Mouse (Mus musculus): ENCODE measurements around the gene Lrrc8c. TPM values are rescaled to one million over a fixed set of nuclear protein-coding genes. Genes with fewer than 3 reads are reported as not detected.

Gene Lrrc8c
- 11.1 and 14.2 TPM in 2 replicates for polyA plus RNA-seq (2016; fragmentation: Nextera tagmentation; extraction: Ambion mirVana)

DNA sequence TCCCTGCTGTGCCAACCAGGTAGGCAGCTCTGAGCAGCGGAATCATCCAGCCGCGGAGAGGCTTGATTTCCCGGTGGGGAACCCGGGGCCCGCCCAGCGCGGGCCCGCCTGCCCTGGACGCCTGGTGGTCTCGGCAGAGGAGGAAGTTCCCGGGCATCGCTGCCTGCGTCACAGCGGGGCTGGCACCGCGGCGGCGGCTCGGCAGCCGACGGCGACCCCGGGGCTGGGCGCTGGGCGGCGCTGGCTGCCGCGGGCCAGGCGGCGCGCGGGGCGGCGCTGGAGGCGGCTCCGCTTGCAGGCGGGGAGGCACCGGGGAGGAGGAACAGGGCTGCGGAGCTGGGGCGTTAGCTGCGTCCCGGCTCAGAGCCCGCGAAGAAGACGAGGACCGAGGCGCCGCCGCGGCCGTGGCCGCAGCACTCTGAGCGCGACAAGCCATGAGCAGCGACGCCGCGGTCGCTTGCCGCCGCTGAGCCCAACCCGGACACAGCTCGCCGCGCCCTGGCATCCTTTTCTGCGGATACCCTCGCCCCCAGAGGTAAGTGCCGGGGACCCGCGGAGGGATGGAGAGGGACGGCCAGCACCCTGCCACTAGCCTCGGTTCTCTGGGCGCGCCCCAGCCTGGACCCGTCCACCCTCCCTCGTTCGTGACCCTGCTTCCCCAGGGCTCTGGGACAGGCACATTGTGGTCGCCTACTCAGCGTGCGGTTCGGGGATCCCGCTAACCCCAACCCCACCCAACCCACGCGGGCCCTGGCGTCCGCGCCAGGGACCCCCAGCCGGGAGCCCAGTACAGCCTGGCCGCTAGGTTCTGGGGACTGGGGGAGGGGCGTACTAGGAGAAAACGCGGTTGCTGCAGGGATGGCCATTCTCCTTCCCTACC lies at the start of gene Lrrc8c:
Gene Lrrc8c, plus strand, starts transcription at position 293 of the 880 bp plus-strand sequence.
- DNase-seq (ENCODE audit: low spot score), result peak; percentile 81
- Histone ChIP-seq H3K9me3 (replicated peaks) (no peaks in the 10 kb centered on the region), H3K27ac (peak within 1 kb of the TSS; percentile 92), H3K4me3 (peak within 1 kb of the TSS; percentile 81), H3K4me1 (peaks cover 48% of the 10 kb centered on the region), H3K36me3 (no peaks in the 10 kb centered on the region), H3K27me3 (ENCODE audit: low read depth, poor library complexity, severe bottlenecking) (peaks cover 12% of the 10 kb centered on the region)
- WGBS, result under 1% methylated on average over 85 of the region's 93 CpGs

DNA sequence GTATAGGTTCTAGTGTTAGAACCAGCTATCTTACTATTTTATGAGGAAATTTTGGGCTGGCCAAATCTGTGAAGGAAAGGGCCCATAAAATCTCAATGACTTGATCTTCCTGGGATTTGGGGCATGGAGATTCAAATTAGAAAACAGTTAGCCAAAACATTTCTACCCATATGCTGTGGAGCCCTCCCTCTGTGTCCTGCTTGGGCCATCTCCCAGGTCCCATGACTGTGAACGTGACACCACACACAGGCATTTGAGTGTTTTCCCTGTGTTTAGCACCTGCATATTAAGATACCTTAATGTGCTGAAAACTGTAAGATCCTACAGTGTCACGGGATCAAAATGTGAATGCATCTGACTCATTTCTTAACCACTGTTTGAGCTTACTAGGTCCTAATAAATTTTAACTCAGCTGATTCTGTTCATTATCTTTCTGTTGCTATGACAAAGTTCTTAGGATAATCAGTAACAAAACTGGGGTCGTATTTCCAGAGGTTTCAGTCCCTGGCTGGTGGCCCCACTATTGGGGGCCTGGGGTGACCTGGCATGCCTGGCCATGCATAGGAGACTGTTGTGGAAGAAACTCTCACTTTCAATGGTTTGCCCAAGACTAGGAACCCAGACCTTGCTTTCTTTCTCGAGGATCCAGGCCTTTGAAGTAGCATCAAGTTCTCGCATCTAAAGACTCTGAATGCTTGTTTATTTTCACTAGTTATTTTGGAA lies 46.0 kb upstream of the Lrrc8c start:
- H3K4me1 ChIP-seq, result peaks cover 8% of the 10 kb centered on the region
- no peaks in the 10 kb centered on the region for H3K27me3 ChIP-seq (ENCODE audit: low read depth, poor library complexity, severe bottlenecking)
- 68% methylated on average over 5 of the region's 5 CpGs for WGBS
- no peak overlapping the region; the same call in 1 of the 2 replicates for H3K27ac ChIP-seq
- no peak for DNase-seq (ENCODE audit: low spot score)
- H3K36me3 ChIP-seq, result no peaks in the 10 kb centered on the region
- H3K4me3 ChIP-seq, result no peak overlapping the region
- H3K9me3 ChIP-seq (replicated peaks), result no peaks in the 10 kb centered on the region

DNA sequence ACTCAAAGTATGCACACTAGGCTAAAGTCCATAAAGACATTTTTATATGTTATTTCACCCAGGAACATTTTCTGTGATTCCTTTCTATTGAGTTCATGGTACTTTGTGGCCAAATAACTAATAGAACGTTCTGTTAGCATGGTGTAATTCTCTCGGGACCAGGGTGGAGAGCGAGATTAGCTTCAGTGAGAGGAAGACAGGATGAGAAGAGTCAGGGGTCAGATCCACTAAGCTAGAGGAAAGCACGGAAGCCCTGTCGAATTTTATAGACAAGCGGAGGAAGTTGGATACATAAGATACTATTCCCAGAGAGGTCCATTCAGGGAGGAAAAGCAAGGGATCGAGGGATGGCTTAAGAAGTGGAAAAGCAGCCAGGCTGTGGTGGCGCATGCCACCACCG lies 41.7 kb upstream of the Lrrc8c start:
- Histone ChIP-seq H3K36me3 (peaks cover 26% of the 10 kb centered on the region), H3K4me3 (no peak overlapping the region), H3K27me3 (ENCODE audit: low read depth, poor library complexity, severe bottlenecking) (no peaks in the 10 kb centered on the region), H3K9me3 (replicated peaks) (no peaks in the 10 kb centered on the region), H3K27ac (no peak overlapping the region), H3K4me1 (peaks cover 8% of the 10 kb centered on the region)
- DNase-seq (ENCODE audit: low spot score), result no peak
- 89% methylated on average over 9 of the region's 9 CpGs for WGBS

DNA sequence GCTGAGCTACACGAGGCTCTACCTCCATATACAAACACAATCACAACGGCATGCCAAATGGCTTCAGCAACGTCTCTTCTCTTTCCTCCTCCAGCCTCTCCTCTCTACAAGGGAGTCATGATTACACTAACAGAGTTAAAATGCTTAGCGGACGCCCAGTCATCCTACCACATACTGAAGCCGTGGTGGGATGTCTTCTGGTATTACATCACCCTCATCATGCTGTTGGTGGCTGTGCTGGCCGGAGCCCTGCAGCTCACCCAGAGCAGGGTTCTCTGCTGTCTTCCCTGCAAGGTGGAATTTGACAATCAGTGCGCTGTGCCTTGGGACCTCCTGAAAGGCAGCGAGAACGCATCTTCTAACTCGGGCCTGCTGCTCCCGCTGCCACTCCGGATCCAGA lies 39.5 kb upstream of the Lrrc8c start:
- DNase-seq (ENCODE audit: low spot score), result no peak
- Histone ChIP-seq H3K27me3 (ENCODE audit: low read depth, poor library complexity, severe bottlenecking) (no peaks in the 10 kb centered on the region), H3K4me1 (no peaks in the 10 kb centered on the region), H3K36me3 (peaks cover 30% of the 10 kb centered on the region), H3K9me3 (replicated peaks) (no peaks in the 10 kb centered on the region), H3K27ac (no peak overlapping the region), H3K4me3 (no peak overlapping the region)
- 92% methylated on average over 13 of the region's 13 CpGs for WGBS

DNA sequence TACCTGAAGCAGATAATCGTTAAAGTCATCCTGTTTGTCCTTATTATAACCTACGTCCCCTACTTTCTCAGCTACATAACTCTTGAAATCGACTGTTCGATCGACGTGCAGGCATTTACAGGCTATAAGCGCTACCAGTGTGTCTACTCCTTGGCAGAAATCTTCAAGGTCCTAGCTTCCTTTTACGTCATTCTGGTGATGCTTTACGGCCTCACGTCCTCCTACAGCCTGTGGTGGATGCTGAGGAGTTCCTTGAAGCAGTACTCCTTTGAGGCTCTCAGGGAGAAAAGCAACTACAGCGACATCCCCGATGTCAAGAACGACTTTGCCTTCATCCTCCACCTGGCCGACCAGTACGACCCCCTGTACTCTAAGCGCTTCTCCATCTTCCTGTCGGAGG lies 38.6 kb upstream of the Lrrc8c start:
- Histone ChIP-seq H3K27ac (no peak overlapping the region), H3K9me3 (replicated peaks) (no peaks in the 10 kb centered on the region), H3K27me3 (ENCODE audit: low read depth, poor library complexity, severe bottlenecking) (no peaks in the 10 kb centered on the region), H3K4me1 (no peaks in the 10 kb centered on the region), H3K36me3 (peaks cover 30% of the 10 kb centered on the region), H3K4me3 (no peak overlapping the region)
- WGBS, result 94% methylated on average over 17 of the region's 17 CpGs
- DNase-seq (ENCODE audit: low spot score), result no peak

DNA sequence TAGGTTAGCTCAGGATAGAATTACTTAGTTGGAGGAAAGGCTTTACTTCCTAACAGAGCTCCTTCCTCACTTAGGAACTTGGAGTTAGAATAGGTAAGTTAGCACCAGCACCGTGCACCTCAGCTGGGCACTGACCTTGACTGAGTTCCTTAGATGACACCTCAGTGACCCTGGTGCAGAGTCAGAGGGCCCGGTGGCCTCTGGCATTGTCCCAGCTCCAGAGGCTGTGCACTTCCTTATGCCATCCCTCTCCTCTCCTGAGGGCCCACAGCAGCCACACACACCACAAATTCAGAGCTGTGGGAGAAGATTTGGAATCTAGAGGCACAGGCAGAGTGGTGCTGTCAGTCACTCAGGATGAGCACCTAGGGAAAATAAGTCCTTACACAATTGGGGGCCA lies 35.6 kb upstream of the Lrrc8c start:
- no peak for DNase-seq (ENCODE audit: low spot score)
- no peak overlapping the region for H3K27ac ChIP-seq
- H3K4me3 ChIP-seq, result no peak overlapping the region
- H3K9me3 ChIP-seq (replicated peaks), result no peaks in the 10 kb centered on the region
- H3K36me3 ChIP-seq, result peaks cover 32% of the 10 kb centered on the region
- H3K27me3 ChIP-seq (ENCODE audit: low read depth, poor library complexity, severe bottlenecking), result no peaks in the 10 kb centered on the region
- 74% methylated on average over 2 of the region's 2 CpGs for WGBS
- no peaks in the 10 kb centered on the region for H3K4me1 ChIP-seq

DNA sequence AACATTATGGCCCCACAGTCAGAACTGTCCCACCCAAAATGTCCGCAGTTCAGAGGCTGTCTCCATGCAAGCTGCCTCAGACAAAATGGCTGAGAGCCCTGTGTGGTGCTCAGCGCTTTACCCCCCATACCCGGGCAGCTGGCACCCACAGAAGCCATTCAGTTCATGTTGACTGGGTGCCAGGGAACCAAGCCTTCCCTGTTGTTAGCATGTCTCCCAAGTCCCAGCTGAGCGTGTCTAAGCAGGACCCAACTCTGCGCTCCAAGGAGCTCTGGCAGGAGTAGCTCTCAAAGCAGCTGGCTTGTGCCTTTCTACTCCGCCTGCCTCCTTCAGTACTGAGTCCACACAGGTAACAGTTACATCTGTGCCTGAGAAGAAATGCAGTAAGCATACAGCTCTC lies 34.9 kb upstream of the Lrrc8c start:
- WGBS, result 94% methylated on average over 6 of the region's 6 CpGs
- Histone ChIP-seq H3K27ac (no peak overlapping the region), H3K36me3 (peaks cover 32% of the 10 kb centered on the region), H3K4me1 (no peaks in the 10 kb centered on the region), H3K27me3 (ENCODE audit: low read depth, poor library complexity, severe bottlenecking) (no peaks in the 10 kb centered on the region), H3K4me3 (no peak overlapping the region), H3K9me3 (replicated peaks) (no peaks in the 10 kb centered on the region)
- DNase-seq (ENCODE audit: low spot score), result no peak

DNA sequence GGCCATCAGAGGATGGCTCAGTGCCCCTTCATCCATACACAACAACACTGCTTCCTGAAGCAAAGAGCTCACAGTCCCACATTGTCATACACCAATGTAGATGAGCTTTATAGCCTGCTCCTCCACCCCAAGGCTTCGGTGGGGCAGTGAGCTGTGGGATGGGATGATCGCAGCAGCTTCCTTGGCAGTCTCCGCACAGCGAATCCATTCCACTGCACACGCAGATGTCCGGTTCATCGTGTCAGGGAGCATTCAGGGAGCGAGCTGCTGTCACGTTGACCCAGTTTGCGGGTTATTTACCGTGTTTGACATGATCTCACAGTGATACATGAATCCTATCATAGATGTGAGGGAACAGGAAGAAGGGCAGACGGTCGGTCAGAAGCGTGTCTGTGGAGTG lies 34.3 kb upstream of the Lrrc8c start:
- Histone ChIP-seq H3K27ac (no peak overlapping the region), H3K9me3 (replicated peaks) (no peaks in the 10 kb centered on the region), H3K4me3 (no peak overlapping the region), H3K36me3 (peaks cover 28% of the 10 kb centered on the region), H3K27me3 (ENCODE audit: low read depth, poor library complexity, severe bottlenecking) (no peaks in the 10 kb centered on the region), H3K4me1 (no peaks in the 10 kb centered on the region)
- no peak for DNase-seq (ENCODE audit: low spot score)
- 95% methylated on average over 14 of the region's 14 CpGs for WGBS

DNA sequence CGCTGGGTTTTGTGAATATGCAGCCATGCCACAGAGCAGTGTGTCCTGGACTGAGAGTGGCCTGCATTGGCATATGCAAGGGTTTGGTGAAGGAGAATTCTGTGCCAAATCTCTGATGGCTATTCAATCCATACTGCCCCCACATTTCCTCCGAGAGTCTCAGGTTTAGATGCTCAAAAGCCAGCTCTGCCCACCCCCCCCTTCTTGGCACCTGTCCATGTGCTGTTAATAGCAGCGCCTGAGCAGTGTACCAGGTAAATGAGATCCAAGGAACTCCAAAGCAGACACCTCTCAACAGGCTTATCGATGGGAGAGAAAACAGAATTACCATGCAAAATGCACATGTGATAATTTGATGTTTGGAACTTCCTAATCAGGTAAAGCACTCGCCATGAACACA lies 29.0 kb upstream of the Lrrc8c start:
- Histone ChIP-seq H3K9me3 (replicated peaks) (no peaks in the 10 kb centered on the region), H3K27me3 (ENCODE audit: low read depth, poor library complexity, severe bottlenecking) (peaks cover 19% of the 10 kb centered on the region; the same call in 1 of the 2 replicates), H3K27ac (no peak overlapping the region), H3K4me1 (peaks cover 24% of the 10 kb centered on the region), H3K36me3 (0 out of 2 replicates have a peak, but pooled peaks cover 3% of the 10 kb centered on the region), H3K4me3 (no peak overlapping the region)
- no peak for DNase-seq (ENCODE audit: low spot score)
- WGBS, result 94% methylated on average over 5 of the region's 5 CpGs

DNA sequence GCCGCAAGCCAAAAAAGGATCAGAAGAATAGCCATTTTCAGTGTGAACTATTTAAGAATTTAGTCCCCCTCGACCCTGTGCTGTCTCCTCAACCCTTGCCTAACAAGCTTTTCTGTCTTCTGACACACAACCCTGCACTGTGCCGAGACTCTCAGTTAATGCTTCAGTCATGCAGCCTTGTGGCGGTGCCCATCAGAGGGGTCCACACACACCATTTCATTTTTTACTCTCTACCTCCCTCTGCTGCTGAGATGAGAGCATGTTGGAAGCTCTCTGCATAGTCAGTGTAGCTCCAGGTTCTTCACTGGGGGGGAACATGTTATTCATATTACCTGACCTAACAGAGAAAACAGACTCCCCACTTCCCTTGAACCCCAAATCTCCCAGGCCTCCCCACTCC lies 27.8 kb upstream of the Lrrc8c start:
- Histone ChIP-seq H3K4me3 (no peak overlapping the region), H3K9me3 (replicated peaks) (no peaks in the 10 kb centered on the region), H3K27me3 (ENCODE audit: low read depth, poor library complexity, severe bottlenecking) (peaks cover 19% of the 10 kb centered on the region; the same call in 1 of the 2 replicates), H3K36me3 (no peaks in the 10 kb centered on the region), H3K4me1 (peaks cover 31% of the 10 kb centered on the region), H3K27ac (no peak overlapping the region)
- DNase-seq (ENCODE audit: low spot score), result no peak
- WGBS, result 65% methylated on average over 4 of the region's 4 CpGs

DNA sequence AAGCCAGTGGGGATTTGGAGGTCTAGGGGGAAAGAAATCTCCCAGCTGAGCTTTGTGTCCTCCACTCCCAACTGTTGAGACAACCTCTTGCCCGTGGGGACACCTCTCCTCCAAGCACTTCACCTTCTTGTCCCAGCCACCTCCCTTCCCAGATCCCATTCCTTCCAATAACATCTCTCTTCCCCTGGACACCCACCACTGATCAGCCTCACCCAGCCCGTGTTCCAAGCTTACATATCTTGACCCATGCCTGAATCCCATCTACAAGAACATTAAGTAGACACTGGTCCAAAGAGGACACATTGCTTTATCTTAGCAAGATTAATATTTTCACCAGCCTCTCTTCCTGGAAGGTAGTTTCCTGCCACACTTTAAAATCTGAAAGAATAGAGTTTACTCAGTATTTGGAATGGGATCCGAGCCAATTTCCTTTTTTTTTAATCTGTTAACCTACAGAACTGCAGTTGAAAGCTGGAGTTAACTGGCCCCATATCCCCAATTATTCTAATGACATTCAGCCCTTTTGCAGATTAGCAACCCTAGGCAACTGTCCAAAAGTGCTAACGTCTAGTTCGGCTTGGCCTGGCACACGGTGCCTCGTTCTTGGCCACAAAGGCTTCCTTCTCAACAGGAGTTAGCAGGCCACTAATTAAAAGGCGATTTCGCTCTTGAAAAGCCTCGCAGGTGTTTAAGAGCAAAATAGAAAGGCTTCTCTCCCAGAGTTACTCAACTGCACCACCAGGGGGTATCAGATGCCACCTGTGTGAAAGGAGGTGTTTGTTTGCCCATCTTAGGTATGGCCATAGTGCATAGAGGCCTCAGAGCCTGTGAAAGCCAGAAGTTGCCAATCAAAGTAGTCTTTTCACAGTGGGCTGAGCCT lies 26.6 kb upstream of the Lrrc8c start:
- no peaks in the 10 kb centered on the region for H3K36me3 ChIP-seq
- peaks cover 31% of the 10 kb centered on the region for H3K4me1 ChIP-seq
- 54% methylated on average over 10 of the region's 10 CpGs for WGBS
- peaks cover 23% of the 10 kb centered on the region; the same call in 1 of the 2 replicates for H3K27me3 ChIP-seq (ENCODE audit: low read depth, poor library complexity, severe bottlenecking)
- H3K27ac ChIP-seq, result no peak overlapping the region
- DNase-seq (ENCODE audit: low spot score), result no peak
- no peaks in the 10 kb centered on the region for H3K9me3 ChIP-seq (replicated peaks)
- no peak overlapping the region for H3K4me3 ChIP-seq

DNA sequence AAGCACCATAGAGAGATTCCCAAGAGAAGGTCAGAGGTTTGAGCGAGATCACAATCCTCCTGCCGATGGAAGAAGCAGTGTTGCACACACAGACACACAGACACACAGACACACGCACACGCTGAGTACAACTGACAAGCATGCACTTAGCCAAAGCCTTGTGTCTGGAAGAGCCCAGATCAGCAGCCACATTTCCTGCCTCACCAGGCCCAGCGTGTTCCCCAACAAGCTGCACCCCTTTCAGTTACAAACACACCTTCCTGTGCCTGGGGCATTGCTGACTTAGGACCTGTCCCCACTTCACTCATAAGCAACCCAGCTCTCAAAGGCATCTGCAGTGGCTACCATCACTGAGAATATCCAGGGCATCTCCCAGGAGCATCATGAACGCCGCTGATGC lies 25.8 kb upstream of the Lrrc8c start:
- peaks cover 23% of the 10 kb centered on the region; the same call in 1 of the 2 replicates for H3K27me3 ChIP-seq (ENCODE audit: low read depth, poor library complexity, severe bottlenecking)

More for the DNA sequence above, 25.8 kb upstream of the Lrrc8c start:
- Histone ChIP-seq H3K36me3 (no peaks in the 10 kb centered on the region), H3K4me3 (no peak overlapping the region), H3K27ac (no peak overlapping the region), H3K9me3 (replicated peaks) (no peaks in the 10 kb centered on the region), H3K4me1 (peaks cover 33% of the 10 kb centered on the region)
- no peak for DNase-seq (ENCODE audit: low spot score)
- WGBS, result 91% methylated on average over 7 of the region's 7 CpGs
